Mouse (Mus musculus) lung, postnatal 0 days (tissue): Measurements from ENCODE around the gene Bcl11b. TPM values are rescaled to one million over a fixed set of nuclear protein-coding genes. Genes with fewer than 3 reads are reported as not detected.

Experiments
- ATAC-seq: fragments of 200-750 bp; cut with Nextera tagmentation; 2 replicates; pipeline ENCODE4 v1.8.0; 2017; ENCODE audit warnings: moderate library complexity
- DNase-seq: peaks from one replicate; pipeline ENCODE4 v3.0.0-alpha.2; 2016; ENCODE audit warnings: low spot score
- H3K27ac ChIP-seq: fragments of 300-500 bp; sonication (generic); 2 replicates; pipeline ENCODE4 v1.5.1; 2014; ENCODE audit warnings: antibody characterized with exemption, mild to moderate bottlenecking, low read length, mixed read lengths
- H3K27me3 ChIP-seq: fragments of 300-500 bp; sonication (generic); replicated peaks from 2 replicates; pipeline ENCODE4 v1.6.1; 2014; ENCODE audit warnings: low read length, mixed read lengths; ENCODE audit not compliant: insufficient read depth
- H3K36me3 ChIP-seq: fragments of 300-500 bp; sonication (generic); 2 replicates; pipeline ENCODE4 v1.6.1; 2014; ENCODE audit warnings: low read length, mixed read lengths; ENCODE audit not compliant: insufficient read depth
- H3K4me1 ChIP-seq: fragments of 300-500 bp; sonication (generic); 2 replicates; pipeline ENCODE4 v1.6.1; 2014; ENCODE audit warnings: antibody characterized with exemption, low read depth, low read length, mixed read lengths; ENCODE audit not compliant: insufficient read depth
- H3K4me2 ChIP-seq: fragments of 300-500 bp; sonication (generic); replicated peaks from 2 replicates; pipeline ENCODE4 v1.6.1; 2014; ENCODE audit warnings: low read depth, mild to moderate bottlenecking, low read length, moderate library complexity, mixed read lengths
- H3K4me3 ChIP-seq: fragments of 300-500 bp; sonication (generic); 2 replicates; pipeline ENCODE4 v1.5.1; 2014; ENCODE audit warnings: low read depth, low read length
- H3K9ac ChIP-seq: fragments of 300-500 bp; sonication (generic); replicated peaks from 2 replicates; pipeline ENCODE4 v1.6.1; 2014; ENCODE audit warnings: low read depth, mild to moderate bottlenecking
- H3K9me3 ChIP-seq: fragments of 300-500 bp; sonication (generic); 2 replicates; pipeline ENCODE4 v1.6.1; 2016; ENCODE audit warnings: low read length, mixed read lengths
- CTCF ChIP-seq: IDR thresholded peaks from 2 replicates; pipeline ENCODE4 v1.5.1; 2016; ENCODE audit warnings: antibody characterized with exemption, mild to moderate bottlenecking
- EP300 ChIP-seq: IDR thresholded peaks from 2 replicates; pipeline ENCODE4 v1.6.1; 2016; ENCODE audit warnings: antibody characterized with exemption, mild to moderate bottlenecking, control low read depth
- WGBS: fragments of 180-500 bp; shearing (Covaris S2); extraction: QIAGEN DNeasy Blood & Tissue Kit; methylation state at CpG from one replicate; pipeline ENCODE4 v1.1.7; 2014; 5-methylcytosine and 5-hydroxymethylcytosine counted together
- polyA plus RNA-seq: library from polyadenylated mRNA; unstranded; fragments of >200 nt; fragmentation: Nextera tagmentation; extraction: Ambion mirVana; gene quantifications from 2 replicates; pipeline ENCODE4 v1.2.1, GENCODE M21; 2015

Bcl11b gene
- 0.44 and 0.46 TPM in 2 replicates for polyA plus RNA-seq

- Histone ChIP-seq H3K4me2 (peak within 1 kb of the TSS; percentile 99), H3K9ac (no peak within 1 kb of the TSS), H3K27me3 (peaks cover 38% of the 10 kb centered on the region), H3K4me3 (peak within 1 kb of the TSS; percentile 54), H3K4me1 (0 out of 2 replicates have a peak, but pooled peaks cover 4% of the 10 kb centered on the region), H3K9me3 (no peaks in the 10 kb centered on the region), H3K36me3 (no peaks in the 10 kb centered on the region), H3K27ac (no peak within 1 kb of the TSS)
- 0 out of 2 replicates have a peak, but pooled peaks have one; percentile 6 for ATAC-seq
- WGBS, result 3% methylated on average over 14 of the region's 19 CpGs
- TF ChIP-seq EP300 (no peak), CTCF (no peak)
- no peak for DNase-seq
Observed at GRCm38 (mm10) chr12:108003483-108003882, at the start of gene Bcl11b. Gene Bcl11b, minus strand, starts transcription at chr12:108003602.

GRCm38 (mm10) chr12:108050996-108051395, 47.6 kb upstream of the Bcl11b start:
- Histone ChIP-seq H3K4me2 (no peak overlapping the region), H3K9ac (no peak overlapping the region), H3K27ac (no peak overlapping the region), H3K9me3 (no peaks in the 10 kb centered on the region), H3K4me3 (no peak overlapping the region), H3K4me1 (no peaks in the 10 kb centered on the region), H3K36me3 (no peaks in the 10 kb centered on the region), H3K27me3 (no peaks in the 10 kb centered on the region)
- WGBS, result 37% methylated on average over 7 of the region's 7 CpGs
- DNase-seq (no peak), ATAC-seq (no peak)
- TF ChIP-seq CTCF, result no peak

GRCm38 (mm10) chr12:108049625-108050024, 46.2 kb upstream of the Bcl11b start:
- Histone ChIP-seq H3K4me2 (no peak overlapping the region), H3K27me3 (no peaks in the 10 kb centered on the region), H3K27ac (no peak overlapping the region), H3K4me1 (no peaks in the 10 kb centered on the region), H3K36me3 (no peaks in the 10 kb centered on the region), H3K9ac (no peak overlapping the region), H3K4me3 (no peak overlapping the region), H3K9me3 (no peaks in the 10 kb centered on the region)
- 56% methylated on average over 13 of the region's 13 CpGs for WGBS
- DNase-seq (no peak), ATAC-seq (no peak)
- TF ChIP-seq EP300 (no peak), CTCF (no peak)

- no peaks in the 10 kb centered on the region for H3K4me1 ChIP-seq
- no peak overlapping the region for H3K9ac ChIP-seq
- no peaks in the 10 kb centered on the region for H3K9me3 ChIP-seq
- H3K4me3 ChIP-seq, result no peak overlapping the region
- H3K27ac ChIP-seq, result no peak overlapping the region
- ATAC-seq (no peak), DNase-seq (no peak)
- H3K36me3 ChIP-seq, result no peaks in the 10 kb centered on the region
- 42% methylated on average over 3 of the region's 3 CpGs for WGBS
- H3K27me3 ChIP-seq, result no peaks in the 10 kb centered on the region
- H3K4me2 ChIP-seq, result no peak overlapping the region
- TF ChIP-seq EP300 (no peak), CTCF (no peak)
Observed at GRCm38 (mm10) chr12:108042239-108042571, 38.8 kb upstream of the Bcl11b start.

- ATAC-seq (peak; percentile 48), DNase-seq (peak; percentile 78)
- H3K4me1 ChIP-seq, result no peaks in the 10 kb centered on the region
- no peak overlapping the region for H3K4me2 ChIP-seq
- 35% methylated on average over 12 of the region's 12 CpGs for WGBS
- H3K27me3 ChIP-seq, result no peaks in the 10 kb centered on the region
- no peak overlapping the region for H3K4me3 ChIP-seq
- H3K36me3 ChIP-seq, result no peaks in the 10 kb centered on the region
- H3K9me3 ChIP-seq, result no peaks in the 10 kb centered on the region
- H3K27ac ChIP-seq, result no peak overlapping the region
- H3K9ac ChIP-seq, result no peak overlapping the region
- no peak for TF ChIP-seq EP300
- peak; percentile 75 for TF ChIP-seq CTCF
Observed at GRCm38 (mm10) chr12:108041571-108042238, 38.3 kb upstream of the Bcl11b start.

- Histone ChIP-seq H3K4me2 (no peak overlapping the region), H3K4me3 (no peak overlapping the region), H3K9ac (no peak overlapping the region), H3K27me3 (no peaks in the 10 kb centered on the region), H3K4me1 (no peaks in the 10 kb centered on the region), H3K9me3 (no peaks in the 10 kb centered on the region), H3K36me3 (no peaks in the 10 kb centered on the region), H3K27ac (no peak overlapping the region)
- TF ChIP-seq CTCF (no peak), EP300 (no peak)
- no peak for ATAC-seq
- WGBS, result 38% methylated on average over 6 of the region's 6 CpGs
- DNase-seq, result no peak
Observed at GRCm38 (mm10) chr12:108037446-108037845, 34.0 kb upstream of the Bcl11b start.
